Mouse (Mus musculus) midbrain, embryonic 14.5 days (tissue): ENCODE data around the gene Clmp. TPM values are rescaled to one million over a fixed set of nuclear protein-coding genes. Genes with fewer than 3 reads are reported as not detected.

Experiments
- ATAC-seq: fragments of 200-750 bp; cut with Nextera tagmentation; 2 replicates; pipeline ENCODE4 v1.8.0; 2017; ENCODE audit warnings: moderate number of reproducible peaks, moderate library complexity; ENCODE audit not compliant: low FRiP score, low TSS enrichment
- DNase-seq: peaks from one replicate; pipeline ENCODE4 v3.0.0-alpha.2; 2015
- H3K27ac ChIP-seq: fragments of 300-500 bp; sonication (generic); replicated peaks from 2 replicates; pipeline ENCODE4 v1.5.1; 2014; ENCODE audit warnings: mild to moderate bottlenecking, low read depth, low read length, moderate library complexity
- H3K27me3 ChIP-seq: fragments of 300-500 bp; sonication (generic); 2 replicates; pipeline ENCODE4 v1.6.1; 2014; ENCODE audit warnings: low read length, control low read depth, mixed read lengths; ENCODE audit not compliant: control insufficient read depth, insufficient read depth
- H3K36me3 ChIP-seq: fragments of 300-500 bp; sonication (generic); 2 replicates; pipeline ENCODE4 v1.6.1; 2014; ENCODE audit warnings: low read length, control low read depth; ENCODE audit not compliant: control insufficient read depth, insufficient read depth
- H3K4me1 ChIP-seq: fragments of 300-500 bp; sonication (generic); 2 replicates; pipeline ENCODE4 v1.6.1; 2014; ENCODE audit warnings: mild to moderate bottlenecking, antibody characterized with exemption, low read length, control low read depth; ENCODE audit not compliant: control insufficient read depth, insufficient read depth
- H3K4me2 ChIP-seq: fragments of 300-500 bp; sonication (generic); 2 replicates; pipeline ENCODE4 v1.6.1; 2014; ENCODE audit warnings: mild to moderate bottlenecking, low read length, moderate library complexity
- H3K4me3 ChIP-seq: fragments of 300-500 bp; sonication (generic); replicated peaks from 2 replicates; pipeline ENCODE4 v1.5.1; 2014; ENCODE audit warnings: low read depth, low read length
- H3K9ac ChIP-seq: fragments of 300-500 bp; sonication (generic); replicated peaks from 2 replicates; pipeline ENCODE4 v1.6.1; 2014; ENCODE audit warnings: mild to moderate bottlenecking, low read length, moderate library complexity
- H3K9me3 ChIP-seq: fragments of 300-500 bp; sonication (generic); 2 replicates; pipeline ENCODE4 v1.6.1; 2016; ENCODE audit warnings: low read length, control low read depth, mixed read lengths; ENCODE audit not compliant: control insufficient read depth
- WGBS: fragments of 180-500 bp; shearing (Covaris S2); extraction: QIAGEN DNeasy Blood & Tissue Kit; methylation state at CpG from one replicate; pipeline ENCODE4 v1.1.7; 2014; 5-methylcytosine and 5-hydroxymethylcytosine counted together
- polyA plus RNA-seq: library from polyadenylated mRNA; unstranded; fragments of >200 nt; fragmentation: Nextera tagmentation; extraction: Ambion mirVana; gene quantifications from 2 replicates; pipeline ENCODE4 v1.2.1, GENCODE M21; 2014

The Clmp gene
- 57.4 and 60.2 TPM in 2 replicates for polyA plus RNA-seq

DNA sequence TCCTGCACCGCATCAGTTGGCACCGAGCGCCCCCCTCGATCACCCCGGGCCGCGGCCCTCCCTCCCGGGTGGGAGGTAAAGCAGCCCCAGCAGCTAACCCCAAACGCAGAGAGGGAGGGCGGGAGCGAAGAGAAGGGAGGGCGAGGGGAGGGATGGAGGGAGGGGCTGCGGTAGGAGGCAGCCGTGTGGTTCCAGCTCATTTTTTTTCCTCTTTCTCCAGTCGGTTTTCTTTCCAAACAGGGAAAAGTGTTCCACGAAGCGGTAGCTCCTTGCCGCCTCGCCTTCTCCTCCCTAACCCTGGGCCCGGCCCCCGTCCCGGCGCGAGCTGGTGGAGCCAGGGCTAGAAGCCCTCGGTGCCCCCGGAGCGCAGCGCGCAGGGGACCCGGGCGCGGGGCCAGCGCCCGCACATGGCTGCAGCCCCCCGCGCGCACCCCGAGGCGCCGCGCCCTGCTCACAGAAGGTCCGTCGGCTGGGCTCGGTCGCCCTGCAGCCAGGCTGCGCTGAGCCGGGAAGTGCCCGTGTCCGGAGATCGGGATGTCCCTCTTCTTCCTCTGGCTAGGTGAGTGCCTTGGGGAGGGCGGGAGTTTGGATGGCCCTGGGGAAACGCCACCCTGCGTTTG, at the start of gene Clmp:
Gene Clmp (plus strand): TSS at position 162 of the 620 bp plus-strand sequence.
- WGBS = under 1% methylated on average over 49 of the region's 53 CpGs
- Histone ChIP-seq H3K4me2 (peak within 1 kb of the TSS; percentile 75), H3K27me3 (no peaks in the 10 kb centered on the region), H3K4me3 (peak within 1 kb of the TSS; percentile 76), H3K4me1 (peaks cover 9% of the 10 kb centered on the region; the same call in 1 of the 2 replicates), H3K9ac (peak within 1 kb of the TSS; percentile 90), H3K27ac (peak within 1 kb of the TSS; percentile 94), H3K9me3 (no peaks in the 10 kb centered on the region), H3K36me3 (no peaks in the 10 kb centered on the region)
- DNase-seq = peak; percentile 78
- peak; percentile 75 for ATAC-seq

DNA sequence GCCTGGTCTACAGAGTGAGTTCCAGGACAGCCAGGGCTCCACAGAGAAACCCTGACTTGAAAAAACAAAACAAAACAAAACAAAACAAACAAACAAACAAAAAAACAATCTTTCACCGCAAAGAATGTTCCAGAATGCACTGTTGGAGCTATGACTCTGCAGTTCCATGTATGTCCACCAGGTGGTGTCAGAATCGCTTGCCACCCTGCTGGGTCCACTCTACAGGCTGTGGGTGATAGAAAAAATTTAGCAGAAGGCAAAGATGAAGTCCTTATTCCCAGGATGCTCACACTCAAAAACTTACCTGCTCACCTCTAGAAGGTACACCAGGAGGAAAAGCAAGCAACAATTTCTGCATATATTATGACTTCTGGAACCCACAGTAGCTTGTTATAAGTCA, 49.7 kb upstream of the Clmp start:
- WGBS = 17% methylated on average over 2 of the region's 2 CpGs
- no peak overlapping the region for H3K4me3 ChIP-seq

DNA sequence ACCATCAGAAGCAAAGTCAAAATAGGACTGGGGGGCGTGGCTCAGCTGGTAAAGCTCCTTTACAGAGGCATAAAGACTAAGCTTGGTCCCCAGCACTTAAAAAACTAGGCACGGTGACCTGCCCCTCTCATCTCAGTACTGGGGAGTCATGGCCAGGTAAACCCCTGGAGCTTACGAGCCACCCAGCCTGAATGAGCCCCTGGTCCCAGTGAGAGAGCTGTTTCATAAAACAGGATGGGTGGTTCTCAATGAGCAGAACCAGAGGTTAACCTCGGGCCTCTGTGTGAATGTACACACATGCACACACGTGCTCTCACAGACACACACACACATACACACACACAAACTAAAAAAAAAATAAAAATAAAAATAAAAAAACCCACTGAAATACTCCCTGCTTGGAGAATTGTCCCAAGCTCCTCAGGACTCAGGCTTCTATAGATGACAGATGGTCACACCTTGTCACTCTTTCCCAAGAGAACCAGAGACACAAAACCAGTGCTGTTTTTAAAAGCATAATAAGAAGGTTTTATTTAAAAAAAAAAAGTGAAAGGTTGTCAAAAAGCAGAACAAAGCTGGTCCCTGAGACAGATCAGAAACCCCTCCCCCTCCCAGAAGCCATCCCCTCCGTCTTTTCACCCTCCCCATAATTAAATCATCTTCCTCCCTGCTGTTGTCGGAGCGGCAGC, 47.9 kb upstream of the Clmp start:
- Histone ChIP-seq H3K9me3 (no peaks in the 10 kb centered on the region), H3K27ac (peak overlapping the region; percentile 90), H3K27me3 (no peaks in the 10 kb centered on the region), H3K9ac (peak overlapping the region; percentile 43), H3K4me1 (peaks cover 35% of the 10 kb centered on the region), H3K4me2 (peak overlapping the region; percentile 55), H3K36me3 (no peaks in the 10 kb centered on the region), H3K4me3 (peak overlapping the region; percentile 30)
- 22% methylated on average over 8 of the region's 8 CpGs for WGBS
- peak; percentile 38; the same call in 1 of the 2 replicates for ATAC-seq
- peak; percentile 32 for DNase-seq

More for the DNA sequence above, 49.7 kb upstream of the Clmp start:
- Histone ChIP-seq H3K36me3 (no peaks in the 10 kb centered on the region), H3K27ac (no peak overlapping the region), H3K27me3 (no peaks in the 10 kb centered on the region), H3K4me1 (peaks cover 20% of the 10 kb centered on the region), H3K9ac (no peak overlapping the region), H3K9me3 (no peaks in the 10 kb centered on the region), H3K4me2 (no peak overlapping the region)
- DNase-seq (peak; percentile 84), ATAC-seq (no peak)

DNA sequence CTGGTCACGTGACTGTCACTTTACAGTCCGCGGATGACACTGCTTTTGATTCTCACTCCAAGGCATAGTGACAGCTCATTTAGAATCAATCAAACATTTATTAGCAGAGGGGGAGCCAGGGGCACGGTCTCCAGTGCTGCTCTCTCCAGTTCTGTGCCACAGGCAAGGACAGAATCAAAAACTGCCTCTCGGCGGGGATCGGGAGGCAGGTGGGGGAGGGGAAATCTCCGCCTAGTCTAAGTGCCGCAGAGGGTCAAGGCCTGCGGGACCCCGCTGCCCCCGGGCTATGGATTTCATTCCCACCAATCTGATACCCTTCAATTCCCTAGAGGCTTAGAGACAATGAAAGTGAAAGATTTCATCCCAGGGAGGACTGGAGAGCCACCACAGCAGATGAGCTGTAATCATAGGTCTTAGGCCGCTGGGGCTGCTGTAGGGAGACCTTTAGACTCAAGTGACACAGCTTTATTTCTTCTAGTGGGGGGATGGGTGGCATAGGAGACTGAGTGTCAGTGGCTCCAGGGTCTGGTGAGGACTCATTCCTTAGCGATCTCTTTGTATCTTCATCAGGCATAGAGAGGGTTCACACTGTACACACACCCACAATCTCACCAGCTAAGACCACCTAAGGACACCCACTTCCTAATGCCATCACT, 47.2 kb upstream of the Clmp start:
- peak; percentile 89 for ATAC-seq
- no peaks in the 10 kb centered on the region for H3K9me3 ChIP-seq
- H3K4me1 ChIP-seq = peaks cover 37% of the 10 kb centered on the region
- DNase-seq = peak; percentile 89
- H3K9ac ChIP-seq = peak overlapping the region; percentile 43
- H3K36me3 ChIP-seq = no peaks in the 10 kb centered on the region
- H3K4me3 ChIP-seq = peak overlapping the region; percentile 30
- H3K4me2 ChIP-seq = peak overlapping the region; percentile 55
- H3K27me3 ChIP-seq = no peaks in the 10 kb centered on the region
- peak overlapping the region; percentile 90 for H3K27ac ChIP-seq
- WGBS = 2% methylated on average over 14 of the region's 14 CpGs

DNA sequence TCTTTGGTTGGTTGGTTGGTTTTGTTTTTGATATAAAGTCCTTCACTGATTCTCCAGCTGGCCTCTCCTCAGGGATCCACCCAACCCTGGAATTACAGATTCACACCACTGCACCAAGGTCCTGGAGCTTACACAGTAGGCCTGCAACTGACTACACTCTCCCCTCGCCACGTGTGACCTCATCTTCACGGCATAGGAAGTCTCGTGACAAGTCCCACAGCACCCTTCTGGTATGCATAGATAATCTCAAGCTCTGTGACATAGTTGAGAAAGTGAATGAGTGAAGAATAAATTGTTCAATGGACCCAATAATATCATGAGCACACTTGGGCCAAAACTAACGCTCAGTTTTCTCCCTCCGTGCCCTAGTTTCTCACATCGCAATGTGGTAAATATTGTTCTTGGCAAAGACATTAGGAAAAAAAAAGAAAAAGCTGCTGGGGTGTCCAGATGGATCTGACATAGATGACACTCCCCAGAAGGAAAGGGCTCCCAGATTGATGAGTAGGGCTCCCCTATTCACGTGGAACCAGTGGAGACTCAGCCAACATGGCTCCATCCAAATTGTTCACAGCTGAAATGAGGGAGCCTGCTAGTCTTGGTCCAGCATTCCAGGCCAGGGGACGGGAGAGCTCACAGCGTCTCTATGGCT, 46.1 kb upstream of the Clmp start:
- ATAC-seq = no peak
- H3K9me3 ChIP-seq = no peaks in the 10 kb centered on the region
- no peaks in the 10 kb centered on the region for H3K36me3 ChIP-seq
- peaks cover 37% of the 10 kb centered on the region for H3K4me1 ChIP-seq
- H3K27ac ChIP-seq = 0 out of 2 replicates have a peak overlapping the region, but pooled peaks have one; percentile 52
- 83% methylated on average over 10 of the region's 10 CpGs for WGBS
- no peaks in the 10 kb centered on the region for H3K27me3 ChIP-seq
- no peak overlapping the region for H3K9ac ChIP-seq
- H3K4me2 ChIP-seq = no peak overlapping the region
- no peak overlapping the region for H3K4me3 ChIP-seq
- DNase-seq = no peak

DNA sequence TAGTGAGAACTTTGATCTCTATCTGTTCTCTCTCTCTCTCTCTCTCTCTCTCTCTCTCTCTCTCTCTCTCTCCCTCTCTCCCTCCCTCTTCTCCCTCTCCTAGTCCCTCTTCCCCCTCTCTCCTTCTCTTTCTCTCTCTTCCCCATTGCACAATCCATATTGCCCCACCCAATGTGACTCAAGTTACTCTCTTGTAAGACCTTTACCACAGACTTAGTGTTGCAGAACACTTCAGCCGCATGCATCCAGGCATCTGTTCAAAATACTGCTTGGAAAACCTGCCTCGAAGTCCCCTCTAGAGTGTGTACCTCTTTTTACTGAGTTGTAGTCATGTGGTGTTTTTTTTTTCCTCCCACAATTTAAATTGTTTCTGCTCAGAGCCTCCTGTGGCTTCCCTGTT, 44.4 kb upstream of the Clmp start:
- H3K9me3 ChIP-seq = no peaks in the 10 kb centered on the region
- H3K4me2 ChIP-seq = no peak overlapping the region
- no peaks in the 10 kb centered on the region for H3K36me3 ChIP-seq
- H3K27ac ChIP-seq = peak overlapping the region; percentile 84
- H3K4me1 ChIP-seq = peaks cover 37% of the 10 kb centered on the region
- 72% methylated on average over 2 of the region's 2 CpGs for WGBS
- no peaks in the 10 kb centered on the region for H3K27me3 ChIP-seq
- no peak overlapping the region for H3K4me3 ChIP-seq
- H3K9ac ChIP-seq = no peak overlapping the region
- DNase-seq (no peak), ATAC-seq (no peak)

DNA sequence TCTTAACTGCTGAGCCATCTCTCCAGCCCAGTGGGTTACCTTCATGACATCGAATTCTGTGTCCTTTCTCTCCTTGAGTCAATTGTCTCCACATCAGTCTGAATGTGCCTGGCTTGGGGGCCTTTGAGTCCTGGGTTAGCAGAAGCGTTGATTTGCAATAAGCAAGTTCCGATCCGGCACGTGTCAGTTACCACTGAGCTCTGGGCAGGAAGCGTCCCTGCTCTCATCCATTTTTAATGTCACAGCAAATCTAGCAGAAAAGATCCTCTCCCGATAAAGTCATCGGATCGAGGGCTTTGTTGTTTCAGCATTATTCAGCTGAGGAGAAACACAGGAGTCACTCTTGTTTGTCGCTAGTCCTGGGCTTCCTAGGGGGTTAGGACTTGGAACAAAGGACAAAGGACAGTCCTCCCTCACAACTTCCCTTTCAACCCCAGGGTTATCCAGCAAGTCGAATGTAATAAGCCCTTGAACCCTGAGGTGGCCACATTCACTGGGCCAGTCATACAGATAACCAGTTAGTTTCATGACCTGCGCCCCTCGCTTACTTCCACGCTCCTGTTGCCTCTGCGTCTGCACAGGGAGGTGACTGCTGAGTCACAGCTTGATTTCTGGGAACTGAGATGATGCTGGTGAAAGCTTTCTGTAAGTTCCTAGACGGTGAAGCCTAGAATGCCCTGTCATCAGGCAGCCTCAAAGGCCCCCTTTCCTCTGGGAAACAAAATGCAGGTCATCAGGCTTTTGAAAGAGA, 43.1 kb upstream of the Clmp start:
- ATAC-seq (no peak), DNase-seq (peak; percentile 72)
- Histone ChIP-seq H3K36me3 (no peaks in the 10 kb centered on the region), H3K4me1 (peaks cover 27% of the 10 kb centered on the region), H3K27ac (peak overlapping the region; percentile 84), H3K9me3 (no peaks in the 10 kb centered on the region), H3K9ac (peak overlapping the region; percentile 34; the same call in 1 of the 2 replicates), H3K4me3 (no peak overlapping the region), H3K27me3 (no peaks in the 10 kb centered on the region), H3K4me2 (peak overlapping the region; percentile 21; the same call in 1 of the 2 replicates)
- 7% methylated on average over 16 of the region's 16 CpGs for WGBS

DNA sequence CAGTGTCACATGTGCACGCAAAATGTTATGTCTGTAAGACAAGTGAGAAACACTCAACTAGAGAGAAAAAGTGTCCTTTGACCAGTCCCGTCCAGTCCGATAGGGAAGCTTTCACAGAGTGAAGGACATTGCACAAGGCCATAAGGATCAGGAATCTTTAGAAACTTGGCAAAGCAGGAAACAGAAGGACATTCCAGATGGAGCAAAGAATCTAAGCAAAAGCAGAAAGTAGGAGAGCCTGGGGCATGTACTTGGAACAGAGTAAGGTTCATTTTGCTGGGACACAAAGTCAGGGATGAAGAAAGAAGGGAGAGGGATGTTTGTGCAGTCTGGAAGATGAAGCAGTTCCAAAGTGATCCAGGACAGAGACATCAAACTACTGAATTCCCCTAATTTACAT, 36.3 kb upstream of the Clmp start:
- Histone ChIP-seq H3K9me3 (no peaks in the 10 kb centered on the region), H3K27ac (no peak overlapping the region), H3K27me3 (no peaks in the 10 kb centered on the region), H3K4me3 (no peak overlapping the region), H3K9ac (no peak overlapping the region), H3K4me1 (no peaks in the 10 kb centered on the region), H3K4me2 (no peak overlapping the region), H3K36me3 (no peaks in the 10 kb centered on the region)
- DNase-seq (no peak), ATAC-seq (no peak)
- WGBS = 100% methylated on average over 3 of the region's 3 CpGs
